Mouse (Mus musculus): ENCODE results near the gene Exog. TPM values are rescaled to one million over a fixed set of nuclear protein-coding genes. Genes with fewer than 3 reads are reported as not detected.

The Exog gene
- polyA plus RNA-seq, 1 experiment from 2014 or later: 4.4 TPM

GRCm38 (mm10) chr9:119496354-119496753 lies 51.6 kb downstream of the Exog start:
- no peak for TF ChIP-seq CTCF (IDR thresholded peaks at IDR 0.05; ENCODE audit: low read depth)
- H3K4me2 ChIP-seq (replicated peaks; ENCODE audit: low read depth): no peak overlapping the region
- WGBS: 82% methylated on average over 9 of the region's 9 CpGs
- H3K4me1 ChIP-seq (replicated peaks; ENCODE audit: control insufficient read depth, insufficient read depth, low read length): no peaks in the 10 kb centered on the region
- no peaks in the 10 kb centered on the region for H3K36me3 ChIP-seq (ENCODE audit: control insufficient read depth, insufficient read depth)
- H3K4me3 ChIP-seq (ENCODE audit: low read depth, low read length): no peak overlapping the region
- no peaks in the 10 kb centered on the region for H3K9me3 ChIP-seq (ENCODE audit: control insufficient read depth)
- H3K27me3 ChIP-seq (replicated peaks; ENCODE audit: control insufficient read depth, insufficient read depth, low read length): no peaks in the 10 kb centered on the region
- H3K27ac ChIP-seq (ENCODE audit: low read depth, low read length): no peak overlapping the region
- no peak overlapping the region for H3K9ac ChIP-seq (ENCODE audit: low read depth, low read length)
- no peak for ATAC-seq

- Histone ChIP-seq H3K27me3 (replicated peaks; ENCODE audit: control insufficient read depth, insufficient read depth, low read length) (no peaks in the 10 kb centered on the region), H3K36me3 (ENCODE audit: control insufficient read depth, insufficient read depth) (no peaks in the 10 kb centered on the region), H3K9me3 (ENCODE audit: control insufficient read depth) (no peaks in the 10 kb centered on the region), H3K9ac (ENCODE audit: low read depth, low read length) (no peak overlapping the region), H3K4me3 (ENCODE audit: low read depth, low read length) (no peak overlapping the region), H3K27ac (ENCODE audit: low read depth, low read length) (no peak overlapping the region), H3K4me2 (replicated peaks; ENCODE audit: low read depth) (no peak overlapping the region), H3K4me1 (replicated peaks; ENCODE audit: control insufficient read depth, insufficient read depth, low read length) (no peaks in the 10 kb centered on the region)
- ATAC-seq: no peak
- no peak for TF ChIP-seq CTCF (IDR thresholded peaks at IDR 0.05; ENCODE audit: low read depth)
- WGBS: 51% methylated on average over 5 of the region's 5 CpGs
Observed at GRCm38 (mm10) chr9:119496960-119497359, 52.2 kb downstream of the Exog start.

- Histone ChIP-seq H3K36me3 (ENCODE audit: control insufficient read depth, insufficient read depth) (no peaks in the 10 kb centered on the region), H3K4me1 (replicated peaks; ENCODE audit: control insufficient read depth, insufficient read depth, low read length) (no peaks in the 10 kb centered on the region), H3K9me3 (ENCODE audit: control insufficient read depth) (no peaks in the 10 kb centered on the region), H3K27ac (ENCODE audit: low read depth, low read length) (no peak overlapping the region), H3K4me3 (ENCODE audit: low read depth, low read length) (no peak overlapping the region), H3K4me2 (replicated peaks; ENCODE audit: low read depth) (no peak overlapping the region), H3K9ac (ENCODE audit: low read depth, low read length) (no peak overlapping the region), H3K27me3 (replicated peaks; ENCODE audit: control insufficient read depth, insufficient read depth, low read length) (no peaks in the 10 kb centered on the region)
- ATAC-seq: no peak
- no peak for TF ChIP-seq CTCF (IDR thresholded peaks at IDR 0.05; ENCODE audit: low read depth)
- 87% methylated on average over 15 of the region's 15 CpGs for WGBS
Observed at GRCm38 (mm10) chr9:119497546-119498246, 53.0 kb downstream of the Exog start.

GRCm38 (mm10) chr9:119498247-119498607 lies 53.5 kb downstream of the Exog start:
- no peaks in the 10 kb centered on the region for H3K4me1 ChIP-seq (replicated peaks; ENCODE audit: control insufficient read depth, insufficient read depth, low read length)
- no peaks in the 10 kb centered on the region for H3K27me3 ChIP-seq (replicated peaks; ENCODE audit: control insufficient read depth, insufficient read depth, low read length)
- no peak overlapping the region for H3K4me3 ChIP-seq (ENCODE audit: low read depth, low read length)
- no peaks in the 10 kb centered on the region for H3K9me3 ChIP-seq (ENCODE audit: control insufficient read depth)
- no peak overlapping the region for H3K4me2 ChIP-seq (replicated peaks; ENCODE audit: low read depth)
- no peak for ATAC-seq
- no peak for TF ChIP-seq CTCF (IDR thresholded peaks at IDR 0.05; ENCODE audit: low read depth)
- H3K27ac ChIP-seq (ENCODE audit: low read depth, low read length): no peak overlapping the region
- no peaks in the 10 kb centered on the region for H3K36me3 ChIP-seq (ENCODE audit: control insufficient read depth, insufficient read depth)
- no peak overlapping the region for H3K9ac ChIP-seq (ENCODE audit: low read depth, low read length)
- WGBS: 84% methylated on average over 9 of the region's 9 CpGs

GRCm38 (mm10) chr9:119498885-119499284 lies 54.1 kb downstream of the Exog start:
- Histone ChIP-seq H3K4me3 (ENCODE audit: low read depth, low read length) (no peak overlapping the region), H3K4me1 (replicated peaks; ENCODE audit: control insufficient read depth, insufficient read depth, low read length) (no peaks in the 10 kb centered on the region), H3K36me3 (ENCODE audit: control insufficient read depth, insufficient read depth) (no peaks in the 10 kb centered on the region), H3K9ac (ENCODE audit: low read depth, low read length) (no peak overlapping the region), H3K27me3 (replicated peaks; ENCODE audit: control insufficient read depth, insufficient read depth, low read length) (no peaks in the 10 kb centered on the region), H3K9me3 (ENCODE audit: control insufficient read depth) (no peaks in the 10 kb centered on the region), H3K27ac (ENCODE audit: low read depth, low read length) (no peak overlapping the region), H3K4me2 (replicated peaks; ENCODE audit: low read depth) (no peak overlapping the region)
- no peak for TF ChIP-seq CTCF (IDR thresholded peaks at IDR 0.05; ENCODE audit: low read depth)
- no peak for ATAC-seq
- WGBS: 75% methylated on average over 7 of the region's 7 CpGs

GRCm38 (mm10) chr9:119503613-119504012 lies 58.9 kb downstream of the Exog start:
- Histone ChIP-seq H3K9ac (ENCODE audit: low read depth, low read length) (no peak overlapping the region), H3K27me3 (replicated peaks; ENCODE audit: control insufficient read depth, insufficient read depth, low read length) (no peaks in the 10 kb centered on the region), H3K4me2 (replicated peaks; ENCODE audit: low read depth) (no peak overlapping the region), H3K27ac (ENCODE audit: low read depth, low read length) (no peak overlapping the region), H3K4me3 (ENCODE audit: low read depth, low read length) (no peak overlapping the region), H3K9me3 (ENCODE audit: control insufficient read depth) (peaks cover 4% of the 10 kb centered on the region; the same call in 1 of the 2 replicates), H3K36me3 (ENCODE audit: control insufficient read depth, insufficient read depth) (no peaks in the 10 kb centered on the region), H3K4me1 (replicated peaks; ENCODE audit: control insufficient read depth, insufficient read depth, low read length) (no peaks in the 10 kb centered on the region)
- TF ChIP-seq CTCF (IDR thresholded peaks at IDR 0.05; ENCODE audit: low read depth): no peak
- no peak for ATAC-seq
- 95% methylated on average over 9 of the region's 9 CpGs for WGBS
